Mouse (Mus musculus) C2C12 (cell line): ENCODE results near the gene Snph.

ENCODE experiments used
- CEBPB ChIP-seq: IDR thresholded peaks from one replicate; pipeline ENCODE4 v1.6.1; 2011; ENCODE audit warnings: low read depth, mild to moderate bottlenecking, control low read depth, moderate library complexity
- CTCF ChIP-seq: IDR thresholded peaks from one replicate; pipeline ENCODE4 v1.5.1; 2011; ENCODE audit not compliant: control insufficient read depth, insufficient read depth, insufficient read length
- FOSL1 ChIP-seq: IDR thresholded peaks from one replicate; pipeline ENCODE4 v1.8.0; 2011; ENCODE audit warnings: mild to moderate bottlenecking, low read length; ENCODE audit not compliant: poor library complexity, insufficient read depth, severe bottlenecking
- MAX ChIP-seq: IDR thresholded peaks from one replicate; pipeline ENCODE4 v1.6.1; 2011; ENCODE audit warnings: mild to moderate bottlenecking, control low read depth
- MYOG ChIP-seq: IDR thresholded peaks from one replicate; pipeline ENCODE4 v1.6.1; 2011; ENCODE audit not compliant: control insufficient read depth, insufficient read length; ENCODE audit errors: extremely low read depth
- USF1 ChIP-seq: IDR thresholded peaks from one replicate; pipeline ENCODE4 v1.6.1; 2011; ENCODE audit warnings: low read depth, mild to moderate bottlenecking, control low read depth, moderate library complexity

DNA sequence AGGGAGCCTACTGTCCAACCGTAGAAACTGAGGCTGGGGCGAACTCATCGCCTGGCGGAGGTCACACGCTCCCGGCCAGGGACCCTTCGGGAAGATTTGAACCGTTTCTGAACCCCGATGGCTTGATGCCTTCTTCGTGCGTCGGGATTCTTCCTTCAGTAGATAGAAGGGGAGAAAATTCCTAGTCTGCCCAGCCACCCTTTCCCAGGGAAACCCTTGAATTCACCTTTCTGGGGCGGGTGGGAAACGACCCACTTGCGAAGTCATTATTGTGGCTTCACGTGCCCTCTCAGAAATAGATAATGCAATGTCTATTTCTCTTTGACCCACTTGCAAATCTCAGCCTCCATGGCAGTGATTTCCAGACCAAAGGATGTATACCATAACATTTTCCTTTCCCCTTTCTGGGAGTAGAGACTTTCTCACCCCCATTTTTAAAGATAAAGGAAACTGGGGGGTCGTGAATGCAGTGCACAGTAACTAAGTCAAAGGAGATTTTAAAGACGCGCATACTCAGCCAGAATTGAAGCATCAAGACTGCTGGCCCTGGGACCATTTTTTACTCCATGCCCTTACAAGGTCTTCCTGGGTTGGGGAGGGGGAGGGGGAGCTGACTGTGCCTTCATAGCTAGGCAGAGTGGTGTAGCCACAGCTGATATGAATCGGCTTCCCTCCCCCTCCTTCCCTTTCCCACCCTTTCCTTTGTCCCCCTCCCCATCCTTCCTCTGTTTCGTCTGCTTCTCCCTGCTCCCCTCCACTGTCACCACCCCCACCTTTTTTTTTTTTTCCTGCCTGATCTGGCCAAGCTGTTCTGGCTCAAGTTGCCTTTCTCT is 89.1 kb downstream of the Snph start:
- TF ChIP-seq CTCF, result no peak
- no peak for TF ChIP-seq CEBPB
- TF ChIP-seq FOSL1, result no peak
- no peak for TF ChIP-seq USF1
- TF ChIP-seq MYOG, result no peak
- TF ChIP-seq MAX, result no peak
